Mouse (Mus musculus) heart, embryonic 11.5 days (tissue): Measurements from ENCODE around the gene Ptpn13. TPM values are rescaled to one million over a fixed set of nuclear protein-coding genes. Genes with fewer than 3 reads are reported as not detected.

Experiments
- ATAC-seq: fragments of 200-750 bp; cut with Nextera tagmentation; replicated peaks from 2 replicates; pipeline ENCODE4 v1.8.0; 2017; ENCODE audit warnings: moderate library complexity; ENCODE audit not compliant: insufficient number of reproducible peaks, low FRiP score, low TSS enrichment
- H3K27ac ChIP-seq: fragments of 300-500 bp; sonication (generic); 2 replicates; pipeline ENCODE4 v1.5.1; 2014; ENCODE audit warnings: mild to moderate bottlenecking, low read depth, low read length
- H3K27me3 ChIP-seq: fragments of 300-500 bp; sonication (generic); 2 replicates; pipeline ENCODE4 v1.6.1; 2014; ENCODE audit warnings: mild to moderate bottlenecking, low read length, mixed read lengths; ENCODE audit not compliant: control insufficient read depth, insufficient read depth
- H3K36me3 ChIP-seq: fragments of 300-500 bp; sonication (generic); 2 replicates; pipeline ENCODE4 v1.6.1; 2014; ENCODE audit warnings: mild to moderate bottlenecking, low read length, moderate library complexity, mixed read lengths; ENCODE audit not compliant: control insufficient read depth, insufficient read depth
- H3K4me1 ChIP-seq: fragments of 300-500 bp; sonication (generic); 2 replicates; pipeline ENCODE4 v1.6.1; 2014; ENCODE audit warnings: low read length; ENCODE audit not compliant: control insufficient read depth, insufficient read depth
- H3K4me2 ChIP-seq: fragments of 300-500 bp; sonication (generic); 2 replicates; pipeline ENCODE4 v1.6.1; 2014; ENCODE audit warnings: mild to moderate bottlenecking, moderate library complexity
- H3K4me3 ChIP-seq: fragments of 300-500 bp; sonication (generic); 2 replicates; pipeline ENCODE4 v1.5.1; 2014; ENCODE audit warnings: low read depth, low read length
- H3K9ac ChIP-seq: fragments of 300-500 bp; sonication (generic); 2 replicates; pipeline ENCODE4 v1.6.1; 2014; ENCODE audit warnings: mild to moderate bottlenecking, low read depth, low read length, moderate library complexity
- H3K9me3 ChIP-seq: fragments of 300-500 bp; sonication (generic); replicated peaks from 2 replicates; pipeline ENCODE4 v1.6.1; 2016; ENCODE audit warnings: low read length; ENCODE audit not compliant: control insufficient read depth
- WGBS: fragments of 180-500 bp; shearing (Covaris S2); extraction: QIAGEN DNeasy Blood & Tissue Kit; methylation state at CpG from one replicate; pipeline ENCODE4 v1.1.7; 2014; ENCODE audit not compliant: insufficient replicate concordance; 5-methylcytosine and 5-hydroxymethylcytosine counted together
- polyA plus RNA-seq: library from polyadenylated mRNA; unstranded; fragments of >200 nt; fragmentation: Nextera tagmentation; extraction: Ambion mirVana; gene quantifications from 2 replicates; pipeline ENCODE4 v1.2.1, GENCODE M21; 2014

Ptpn13 gene
- polyA plus RNA-seq, 1 experiment from 2014 or later: 12.3 TPM

DNA sequence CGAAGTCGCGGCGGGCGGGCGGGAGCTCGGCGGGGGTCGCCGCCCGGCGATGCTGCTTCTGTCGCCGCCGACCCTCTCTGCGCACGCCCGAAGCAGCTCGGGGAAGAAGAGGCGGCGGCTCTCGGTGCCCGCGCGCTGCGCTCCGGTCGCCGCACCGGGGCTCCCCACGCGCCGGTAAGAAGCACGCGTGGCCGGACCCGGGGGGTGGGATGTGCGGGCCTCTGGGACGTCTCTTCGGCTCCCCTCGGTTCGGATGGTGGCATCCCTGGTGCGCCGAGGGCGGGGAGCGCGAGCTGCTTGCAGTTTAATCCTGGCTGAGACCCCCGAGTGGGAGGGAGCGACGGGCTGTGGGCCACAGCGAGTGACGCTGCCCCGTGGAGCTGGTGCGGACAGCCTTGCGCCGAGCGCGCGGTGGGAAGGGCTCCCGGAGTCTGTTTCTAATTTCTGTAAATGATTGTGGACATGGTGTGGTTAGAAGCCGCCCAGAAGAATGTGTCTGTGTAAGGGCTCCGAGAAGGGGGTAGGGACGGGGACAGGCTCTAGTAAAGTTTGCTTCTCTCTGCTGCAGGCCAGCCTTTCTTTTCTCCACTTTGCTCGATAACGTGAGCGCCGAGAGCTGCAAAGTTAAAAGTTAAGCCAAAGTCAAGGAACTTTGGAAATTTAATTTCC lies 505 bp downstream of the Ptpn13 start:
- peak overlapping the region; percentile 88 for H3K27ac ChIP-seq
- H3K9ac ChIP-seq: peak overlapping the region; percentile 87
- no peaks in the 10 kb centered on the region for H3K36me3 ChIP-seq
- peak; percentile 11; the same call in 1 of the 2 replicates for ATAC-seq
- peak overlapping the region; percentile 83 for H3K4me3 ChIP-seq
- H3K27me3 ChIP-seq: no peaks in the 10 kb centered on the region
- H3K4me1 ChIP-seq: peaks cover 15% of the 10 kb centered on the region
- no peaks in the 10 kb centered on the region for H3K9me3 ChIP-seq
- H3K4me2 ChIP-seq: peak overlapping the region; percentile 85
- 1% methylated on average over 58 of the region's 67 CpGs for WGBS

- Histone ChIP-seq H3K27ac (no peak overlapping the region; the same call in 1 of the 2 replicates), H3K9ac (peak overlapping the region; percentile 87; the same call in 1 of the 2 replicates)
Observed at GRCm38 (mm10) chr5:103426250-103426649, 1.3 kb downstream of the Ptpn13 start.

GRCm38 (mm10) chr5:103430986-103431385 lies 6.0 kb downstream of the Ptpn13 start:
- H3K36me3 ChIP-seq: no peaks in the 10 kb centered on the region
- no peak overlapping the region for H3K4me3 ChIP-seq
- H3K9me3 ChIP-seq: no peaks in the 10 kb centered on the region
- no peak overlapping the region for H3K4me2 ChIP-seq
- H3K9ac ChIP-seq: no peak overlapping the region
- WGBS: 77% methylated on average over 3 of the region's 3 CpGs
- peaks cover 7% of the 10 kb centered on the region for H3K4me1 ChIP-seq
- no peak for ATAC-seq
- no peaks in the 10 kb centered on the region for H3K27me3 ChIP-seq
- no peak overlapping the region for H3K27ac ChIP-seq

More at GRCm38 (mm10) chr5:103426250-103426649, 1.3 kb downstream of the Ptpn13 start:
- Histone ChIP-seq H3K4me2 (peak overlapping the region; percentile 85), H3K4me3 (peak overlapping the region; percentile 83), H3K9me3 (no peaks in the 10 kb centered on the region), H3K27me3 (no peaks in the 10 kb centered on the region), H3K36me3 (no peaks in the 10 kb centered on the region), H3K4me1 (peaks cover 10% of the 10 kb centered on the region)
- no peak for ATAC-seq
- WGBS: 13% methylated on average over 9 of the region's 9 CpGs

- no peaks in the 10 kb centered on the region for H3K9me3 ChIP-seq
- 53% methylated on average over 3 of the region's 3 CpGs for WGBS
- no peak for ATAC-seq
- H3K27me3 ChIP-seq: no peaks in the 10 kb centered on the region
- no peak overlapping the region for H3K27ac ChIP-seq
- no peaks in the 10 kb centered on the region for H3K36me3 ChIP-seq
- peaks cover 12% of the 10 kb centered on the region for H3K4me1 ChIP-seq
- H3K9ac ChIP-seq: no peak overlapping the region
- H3K4me2 ChIP-seq: no peak overlapping the region
- no peak overlapping the region for H3K4me3 ChIP-seq
Observed at GRCm38 (mm10) chr5:103431479-103431878, 6.5 kb downstream of the Ptpn13 start.

- peak overlapping the region; percentile 40 for H3K4me3 ChIP-seq
- H3K4me2 ChIP-seq: peak overlapping the region; percentile 75
- H3K27ac ChIP-seq: peak overlapping the region; percentile 54; the same call in 1 of the 2 replicates
- no peaks in the 10 kb centered on the region for H3K9me3 ChIP-seq
- no peaks in the 10 kb centered on the region for H3K36me3 ChIP-seq
- no peaks in the 10 kb centered on the region for H3K27me3 ChIP-seq
- peak overlapping the region; percentile 69 for H3K9ac ChIP-seq
- no peak for ATAC-seq
- 8% methylated on average over 19 of the region's 19 CpGs for WGBS
- H3K4me1 ChIP-seq: peaks cover 15% of the 10 kb centered on the region
Observed at GRCm38 (mm10) chr5:103436039-103436944, 11.3 kb downstream of the Ptpn13 start.

- H3K27me3 ChIP-seq: no peaks in the 10 kb centered on the region
- H3K36me3 ChIP-seq: no peaks in the 10 kb centered on the region
- no peak overlapping the region for H3K4me3 ChIP-seq
- no peaks in the 10 kb centered on the region for H3K9me3 ChIP-seq
- no peak overlapping the region for H3K27ac ChIP-seq
- H3K4me1 ChIP-seq: peaks cover 11% of the 10 kb centered on the region
- H3K4me2 ChIP-seq: no peak overlapping the region
- 58% methylated on average over 3 of the region's 3 CpGs for WGBS
- ATAC-seq: no peak
- no peak overlapping the region for H3K9ac ChIP-seq
Observed at GRCm38 (mm10) chr5:103437714-103438113, 12.7 kb downstream of the Ptpn13 start.

DNA sequence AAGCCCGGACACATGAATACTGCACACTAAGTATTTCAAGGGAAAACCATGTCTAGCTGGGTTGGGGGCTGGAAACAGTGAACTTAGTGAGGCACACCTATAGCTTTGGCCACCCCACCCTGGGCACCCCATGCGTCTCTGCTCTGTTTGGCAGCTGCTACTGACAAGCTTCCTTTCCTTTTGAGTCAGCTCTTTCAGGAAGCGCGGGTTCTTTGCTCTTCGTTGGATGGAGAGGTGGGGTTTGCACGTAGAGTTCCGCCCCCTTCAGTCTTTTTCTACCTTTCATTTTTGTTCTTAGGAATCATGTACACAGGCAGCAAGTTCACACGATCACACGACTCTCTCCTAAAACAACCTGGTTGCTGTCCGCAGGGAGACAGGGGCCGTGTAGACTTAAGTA lies 14.2 kb downstream of the Ptpn13 start:
- H3K27ac ChIP-seq: no peak overlapping the region
- H3K4me3 ChIP-seq: no peak overlapping the region
- H3K4me2 ChIP-seq: no peak overlapping the region
- no peak for ATAC-seq
- peaks cover 14% of the 10 kb centered on the region for H3K4me1 ChIP-seq
- H3K36me3 ChIP-seq: no peaks in the 10 kb centered on the region
- no peaks in the 10 kb centered on the region for H3K27me3 ChIP-seq
- no peak overlapping the region for H3K9ac ChIP-seq
- H3K9me3 ChIP-seq: no peaks in the 10 kb centered on the region
- WGBS: 77% methylated on average over 11 of the region's 11 CpGs

- 86% methylated on average over 11 of the region's 11 CpGs for WGBS
- Histone ChIP-seq H3K4me3 (no peak overlapping the region), H3K9me3 (no peaks in the 10 kb centered on the region), H3K36me3 (no peaks in the 10 kb centered on the region), H3K27ac (no peak overlapping the region), H3K9ac (no peak overlapping the region), H3K4me2 (no peak overlapping the region), H3K4me1 (peaks cover 14% of the 10 kb centered on the region), H3K27me3 (no peaks in the 10 kb centered on the region)
- ATAC-seq: no peak
Observed at GRCm38 (mm10) chr5:103440418-103441276, 15.7 kb downstream of the Ptpn13 start.
